Mouse (Mus musculus): Measurements from ENCODE around the gene Ptch2.

Gene Ptch2

GRCm38 (mm10) chr4:117095551-117096452, at the start of gene Ptch2:
TSS of gene Ptch2 (plus strand) at chr4:117096075.
- DNase-seq, result peak; percentile 90

DNA sequence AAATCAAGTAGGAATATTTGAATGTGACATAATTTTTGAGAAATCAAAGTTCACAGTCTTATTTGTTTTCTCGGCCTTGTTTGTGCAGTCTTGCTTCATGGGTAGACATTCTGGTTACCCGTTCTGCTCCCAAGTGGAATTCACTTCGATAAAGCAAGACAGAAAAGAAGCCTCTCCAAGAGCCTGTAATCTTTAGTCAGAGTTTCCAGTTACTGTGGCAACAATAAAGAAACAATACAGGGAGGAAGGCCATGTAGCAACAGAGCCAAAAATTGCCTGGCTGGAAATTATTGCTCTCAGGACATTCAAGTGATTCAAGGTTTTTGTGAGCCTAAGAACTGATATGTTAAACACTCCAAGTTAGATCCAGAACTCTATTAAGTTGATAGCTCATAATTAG, 47.0 kb upstream of the Ptch2 start:
- DNase-seq, result no peak

GRCm38 (mm10) chr4:117049485-117049884, 46.4 kb upstream of the Ptch2 start:
- no peak for DNase-seq

DNA sequence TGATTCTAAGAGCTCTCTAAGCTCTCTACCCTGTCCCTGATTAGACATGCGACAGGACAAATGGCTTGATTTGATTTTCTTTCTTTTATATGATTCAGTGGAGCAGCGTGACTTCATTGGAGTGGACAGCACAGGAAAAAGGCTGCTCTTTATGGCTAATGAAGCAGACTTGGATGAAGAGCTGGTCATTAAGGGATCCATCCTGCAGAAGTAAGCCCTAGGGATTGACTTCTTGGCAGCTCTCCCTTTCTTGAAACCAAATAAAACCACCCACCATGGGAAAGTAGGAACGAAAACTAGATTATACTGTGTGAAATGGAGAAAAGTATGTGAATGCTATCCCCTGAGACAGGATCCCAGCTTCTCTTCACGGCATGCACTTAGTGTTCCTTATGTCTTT, 43.2 kb upstream of the Ptch2 start:
- DNase-seq, result peak; percentile 6

GRCm38 (mm10) chr4:117053956-117054355, 41.9 kb upstream of the Ptch2 start:
- DNase-seq, result no peak

- no peak for DNase-seq
Observed at GRCm38 (mm10) chr4:117056102-117056501, 39.8 kb upstream of the Ptch2 start.

DNA sequence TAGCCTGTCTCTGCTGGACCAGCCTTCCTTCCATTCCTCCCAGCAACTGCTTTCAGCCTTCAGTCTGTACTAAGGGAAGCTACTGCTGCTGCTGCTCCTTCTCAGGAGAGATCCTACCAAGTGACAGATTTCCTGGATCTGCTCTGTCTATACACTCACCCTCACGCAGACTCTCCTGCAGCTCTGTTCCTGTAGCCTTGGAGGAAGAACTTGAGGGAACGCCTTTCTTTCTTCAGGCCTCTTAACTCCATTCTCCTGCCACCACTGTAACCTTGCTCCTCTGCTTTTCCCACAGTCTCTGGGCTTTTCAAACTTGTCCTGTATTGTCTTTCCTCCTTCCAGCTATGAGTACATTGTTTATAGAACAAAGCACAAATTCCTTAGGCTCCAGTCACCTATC, 39.4 kb upstream of the Ptch2 start:
- no peak for DNase-seq

DNA sequence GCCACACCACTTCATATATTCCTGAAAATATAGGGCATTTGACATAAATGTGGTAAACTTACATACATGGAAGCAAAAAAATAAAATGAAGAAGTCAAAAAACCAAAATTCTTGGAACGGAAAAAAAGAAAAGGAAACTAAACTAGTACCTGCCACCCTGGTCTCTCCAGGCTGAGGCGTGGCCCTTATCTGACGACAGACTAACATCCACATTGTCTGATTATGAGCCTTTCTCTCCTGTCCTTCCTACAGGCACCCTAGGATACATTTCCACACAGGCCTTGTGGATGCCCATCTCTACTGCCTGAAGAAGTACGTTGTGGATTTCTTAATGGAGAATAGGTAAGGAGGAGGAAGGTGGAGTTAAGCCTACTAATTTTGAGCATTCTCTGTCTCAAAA, 37.4 kb upstream of the Ptch2 start:
- DNase-seq, result no peak

DNA sequence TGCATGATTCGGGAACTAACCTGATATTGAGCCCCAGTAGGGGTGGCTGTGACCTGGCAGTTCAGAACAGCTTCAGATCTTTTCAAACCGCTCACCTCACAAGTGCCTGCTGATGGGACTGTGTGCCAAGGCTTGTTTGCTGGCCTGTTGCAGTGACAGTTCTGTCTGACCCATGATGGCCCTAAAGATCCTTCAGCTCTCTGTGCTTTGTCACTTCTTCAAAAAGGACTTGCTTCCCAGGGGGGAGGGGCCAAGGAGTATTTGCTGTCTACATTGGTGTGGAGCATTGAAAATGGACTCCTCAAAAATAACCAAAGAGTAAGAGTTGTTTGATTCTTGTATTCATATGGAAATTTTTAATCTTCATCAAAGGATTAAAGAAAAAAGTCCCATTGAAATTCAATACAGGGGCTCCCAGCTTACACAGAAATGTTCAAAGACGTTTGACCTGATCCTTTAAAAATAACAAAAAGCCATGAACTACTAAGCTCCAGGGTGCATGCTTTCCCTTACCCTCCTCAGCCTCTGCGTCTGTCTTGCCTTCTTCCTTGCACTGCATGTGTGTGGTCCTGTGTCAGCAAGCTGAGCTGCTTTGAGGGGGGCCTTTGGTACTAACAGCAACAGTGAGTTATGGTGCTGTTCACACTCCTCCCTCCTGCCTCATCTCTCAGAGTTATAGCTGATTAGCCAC, 33.0 kb upstream of the Ptch2 start:
- DNase-seq, result peak; percentile 3

DNA sequence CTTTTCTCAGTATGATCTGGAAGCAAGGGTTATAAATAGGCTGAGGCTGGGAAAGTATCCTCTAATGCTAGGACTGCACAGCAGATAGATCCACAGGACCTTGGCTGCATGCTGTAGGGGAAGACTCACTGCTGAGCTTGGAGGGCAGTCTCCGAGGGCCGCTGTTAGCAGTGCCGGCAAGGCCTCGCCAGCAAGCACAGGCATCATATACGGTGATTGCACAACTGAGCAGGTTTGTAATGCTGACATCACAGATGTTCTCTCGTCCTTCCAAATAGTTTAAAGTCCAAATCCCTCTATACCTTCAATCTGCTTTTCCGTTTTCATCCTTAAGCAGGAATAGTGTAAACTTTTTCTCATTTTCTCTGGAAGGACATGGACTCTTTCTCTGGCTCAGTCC, 27.8 kb upstream of the Ptch2 start:
- DNase-seq, result no peak

DNA sequence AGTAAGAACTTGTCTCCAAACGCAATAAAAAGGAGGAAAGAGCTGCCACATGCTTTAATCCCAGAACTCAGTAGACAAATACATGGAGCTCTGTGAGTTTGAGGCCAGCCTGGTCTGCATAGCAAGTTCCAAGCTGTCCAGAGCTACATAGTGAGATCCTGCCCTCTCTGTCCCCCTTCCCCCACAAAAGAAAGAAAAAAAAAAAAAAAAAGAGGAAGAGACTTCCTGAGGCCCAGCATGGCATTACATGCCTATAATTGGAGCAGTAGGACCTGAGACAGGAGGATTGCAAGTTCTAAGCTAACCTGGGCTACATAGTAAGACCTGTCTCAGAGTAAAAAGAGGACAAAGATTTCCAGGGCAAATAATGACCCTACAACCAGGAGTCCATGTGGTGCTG, 26.2 kb upstream of the Ptch2 start:
- DNase-seq, result no peak

GRCm38 (mm10) chr4:117070624-117071023, 25.3 kb upstream of the Ptch2 start:
- DNase-seq, result no peak

DNA sequence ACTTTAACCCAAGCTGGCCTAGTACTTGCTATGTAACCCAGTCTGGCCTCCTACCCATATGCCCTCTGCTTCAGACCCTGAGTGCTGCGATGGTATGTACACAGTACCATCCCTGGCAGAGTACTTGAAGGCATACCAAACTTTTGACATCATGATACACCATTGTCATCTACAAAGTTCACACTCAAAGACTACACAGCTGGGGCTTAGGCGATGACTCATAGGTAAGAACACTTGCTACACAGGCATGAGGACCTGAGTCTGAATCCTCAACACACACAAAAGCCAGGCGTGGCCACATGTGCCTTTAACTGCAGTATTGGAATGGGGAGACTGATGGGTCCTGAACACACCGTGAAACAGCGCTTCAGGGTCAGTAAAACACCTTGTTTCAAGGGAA, 24.7 kb upstream of the Ptch2 start:
- no peak for DNase-seq

DNA sequence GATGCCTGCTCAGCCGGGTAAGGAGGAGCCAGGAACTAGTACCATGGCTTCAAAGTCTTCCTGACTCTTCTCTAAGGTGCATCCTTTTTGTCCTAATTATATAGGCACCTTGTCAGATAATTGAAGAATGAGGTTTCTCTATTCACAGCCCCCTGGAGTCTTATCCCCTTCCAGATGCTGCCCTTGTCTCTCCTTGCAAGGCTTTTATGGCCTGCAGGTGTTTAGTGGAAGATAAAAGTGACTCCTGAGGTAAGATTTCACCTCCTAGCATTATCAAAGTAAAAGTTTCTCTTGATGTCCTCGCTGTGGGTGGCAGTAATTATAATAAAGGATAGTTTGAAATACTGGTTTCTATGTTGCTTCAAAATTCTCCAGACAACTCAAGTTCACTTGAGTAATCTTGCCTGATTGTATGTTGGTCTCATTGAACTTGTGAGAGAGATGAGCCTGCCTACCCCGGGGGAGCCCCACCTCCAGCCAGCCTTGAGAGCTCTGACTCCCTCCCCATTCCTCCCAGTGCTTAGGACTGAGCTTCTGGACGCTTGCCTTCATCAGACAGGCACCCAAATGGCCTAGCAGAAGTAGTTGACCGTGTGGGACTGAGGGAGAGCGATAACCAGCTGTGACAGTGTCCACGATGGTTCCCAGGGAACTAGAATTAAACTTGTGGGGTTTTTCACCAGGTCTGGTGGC, 7.8 kb upstream of the Ptch2 start:
- no peak for DNase-seq

DNA sequence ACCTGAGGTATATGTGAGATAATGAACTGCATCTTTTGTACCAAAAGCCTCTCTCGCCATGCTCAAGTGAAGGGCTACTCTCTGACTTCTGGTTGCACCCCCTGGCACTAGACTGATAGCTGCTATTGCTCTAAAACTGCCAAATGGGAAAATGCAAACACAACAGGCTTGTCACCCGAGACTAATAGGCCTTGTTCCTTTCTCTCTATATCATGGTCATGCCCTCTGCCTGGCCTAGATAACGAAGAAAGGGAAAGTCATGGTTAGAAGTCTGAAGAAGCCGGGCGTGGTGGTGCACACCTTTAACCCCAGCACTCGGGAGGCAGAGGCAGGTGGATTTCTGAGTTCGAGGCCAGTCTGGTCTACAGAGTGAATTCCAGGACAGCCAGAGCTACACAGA, 5.3 kb upstream of the Ptch2 start:
- no peak for DNase-seq

DNA sequence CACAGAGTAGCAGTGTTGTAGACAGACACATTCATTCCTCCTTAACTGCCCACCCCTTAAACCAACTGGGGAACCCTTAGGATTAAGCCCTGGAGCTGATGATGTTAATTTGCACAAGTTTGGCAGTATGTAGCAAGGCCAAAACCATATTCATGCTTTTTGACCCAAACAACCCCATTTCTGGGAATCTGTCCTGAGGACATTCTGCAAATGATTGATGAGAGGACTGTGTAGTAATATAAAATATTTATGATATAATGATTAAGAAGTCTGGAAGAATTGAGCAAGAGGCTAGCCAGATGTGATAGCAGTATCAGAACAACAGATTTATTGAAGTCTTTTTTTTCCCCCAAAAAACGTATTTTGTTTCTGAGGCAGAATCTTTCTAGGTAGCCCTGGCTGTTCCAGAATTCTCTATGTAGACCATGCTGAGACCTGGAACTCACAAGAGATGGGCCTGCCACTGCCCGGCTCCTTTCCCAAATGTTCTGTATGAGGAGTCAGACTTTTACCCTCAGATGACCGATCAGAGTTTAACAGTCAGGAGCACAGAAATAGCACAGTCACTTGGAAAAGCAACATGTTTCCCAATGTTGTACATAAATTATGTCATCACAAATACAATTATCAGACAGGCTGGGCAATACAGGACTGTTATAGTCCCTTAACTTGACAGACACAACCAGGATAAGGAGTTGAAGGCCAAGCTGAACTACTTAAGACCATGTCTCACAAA, 1.1 kb upstream of the Ptch2 start:
- DNase-seq, result peak; percentile 43

DNA sequence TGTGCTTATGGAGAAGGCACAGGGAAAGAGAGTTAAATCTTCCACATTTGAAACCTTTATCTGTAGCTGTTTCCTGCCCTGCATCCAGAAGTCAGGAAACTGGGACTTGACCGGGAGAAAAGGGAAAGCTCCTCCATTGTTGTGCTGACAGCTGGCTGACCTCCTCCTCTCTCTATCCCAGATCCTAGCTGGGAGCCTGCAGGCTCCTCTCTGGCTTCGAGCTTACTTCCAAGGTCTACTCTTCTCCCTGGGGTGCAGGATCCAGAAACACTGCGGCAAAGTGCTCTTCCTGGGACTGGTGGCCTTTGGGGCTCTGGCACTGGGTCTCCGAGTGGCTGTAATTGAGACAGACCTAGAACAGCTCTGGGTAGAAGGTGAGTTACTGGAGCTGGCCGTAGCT, 791 bp downstream of the Ptch2 start:
- no peak for DNase-seq

DNA sequence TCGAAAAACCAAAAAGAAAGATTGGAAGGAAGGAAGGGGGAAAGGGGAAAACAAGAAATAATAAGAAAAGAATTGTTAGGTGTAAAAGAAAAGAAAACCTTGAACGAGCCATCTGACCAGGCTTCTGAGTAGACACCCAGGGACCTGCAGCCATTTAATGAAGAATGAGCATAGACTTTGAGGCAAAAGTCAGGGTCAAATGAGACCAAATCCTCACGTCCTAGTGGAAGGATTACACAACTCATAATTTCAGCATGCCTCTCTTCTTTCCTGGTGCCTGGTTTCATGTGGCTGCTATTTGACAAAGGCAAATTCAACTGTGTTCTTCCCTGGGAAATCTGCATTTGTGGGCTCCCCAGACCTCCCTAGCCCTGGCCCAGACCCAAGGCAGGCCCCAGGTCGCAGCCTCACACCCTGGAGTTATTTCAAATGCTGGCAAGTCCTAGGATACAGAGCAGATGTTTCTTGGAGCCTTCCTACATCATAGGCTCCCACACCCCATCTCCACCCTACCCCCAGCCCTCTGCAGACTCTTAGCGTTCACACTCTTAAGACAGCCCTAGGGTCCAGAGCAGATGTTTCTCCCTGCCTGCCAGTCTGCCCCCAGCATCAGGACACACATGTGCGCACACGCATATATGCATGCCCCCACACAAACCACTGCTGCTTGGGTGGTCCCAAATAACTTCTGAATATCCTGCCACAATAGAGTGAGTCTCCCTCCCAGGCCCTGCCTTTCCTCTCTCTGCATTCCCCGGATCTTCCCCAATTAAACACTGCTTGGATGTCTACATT, 2.3 kb downstream of the Ptch2 start:
- no peak for DNase-seq

- DNase-seq, result no peak
Observed at GRCm38 (mm10) chr4:117098764-117099036, 2.8 kb downstream of the Ptch2 start.

DNA sequence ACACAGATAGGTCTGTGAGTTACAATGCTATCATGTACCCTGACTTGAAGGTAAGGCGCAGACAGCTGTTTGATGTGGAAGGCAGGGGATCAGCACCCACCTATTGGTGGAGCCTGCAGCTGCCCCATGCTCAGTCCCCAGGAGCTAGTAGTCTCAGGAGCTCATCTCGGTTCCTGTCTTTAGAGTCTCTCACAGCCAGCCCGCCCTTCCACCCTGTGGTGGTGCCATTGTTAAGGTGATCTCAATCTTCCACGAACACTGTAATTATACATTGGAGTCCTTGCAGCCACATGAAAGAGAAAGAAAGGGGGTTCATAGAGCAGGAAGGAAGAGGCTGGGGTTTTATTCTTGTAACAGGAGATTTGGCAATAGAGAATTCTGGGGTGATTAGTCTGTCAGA, 4.2 kb downstream of the Ptch2 start:
- no peak for DNase-seq

DNA sequence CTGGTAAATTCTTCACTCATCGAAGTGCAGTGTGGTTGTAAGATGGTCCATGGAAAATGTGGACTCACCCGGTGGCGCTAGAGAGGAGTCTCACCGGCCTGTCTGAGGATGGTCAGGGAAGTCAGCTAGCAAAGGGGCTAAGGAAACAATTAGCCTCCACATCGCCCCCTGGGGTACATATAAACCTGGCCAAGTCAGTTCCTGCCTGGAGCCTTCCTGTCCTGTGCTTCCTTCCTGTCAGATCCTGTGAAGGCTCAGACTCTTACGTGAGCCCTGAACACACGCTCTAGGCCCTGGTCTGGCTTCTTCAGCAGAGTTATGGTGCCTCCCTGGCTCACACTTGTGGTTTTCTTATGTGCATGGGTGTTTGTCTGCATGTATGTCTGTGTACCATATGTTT, 5.3 kb downstream of the Ptch2 start:
- peak; percentile 71 for DNase-seq

DNA sequence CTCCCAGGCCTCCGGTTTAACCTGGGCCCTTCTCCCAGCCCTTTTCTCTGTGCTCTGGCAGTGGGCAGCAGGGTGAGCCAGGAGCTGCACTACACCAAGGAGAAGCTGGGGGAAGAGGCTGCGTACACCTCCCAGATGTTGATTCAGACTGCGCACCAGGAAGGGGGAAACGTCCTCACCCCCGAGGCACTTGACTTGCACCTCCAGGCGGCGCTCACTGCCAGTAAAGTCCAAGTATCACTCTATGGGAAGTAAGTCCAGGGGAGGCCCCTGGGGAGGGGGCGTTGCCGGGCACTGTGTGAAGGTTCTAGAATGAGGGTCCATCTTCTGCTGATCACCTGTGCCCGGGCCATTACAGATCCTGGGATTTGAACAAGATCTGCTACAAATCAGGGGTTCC, 8.8 kb downstream of the Ptch2 start:
- DNase-seq, result no peak
